In the genomic region with DNA sequence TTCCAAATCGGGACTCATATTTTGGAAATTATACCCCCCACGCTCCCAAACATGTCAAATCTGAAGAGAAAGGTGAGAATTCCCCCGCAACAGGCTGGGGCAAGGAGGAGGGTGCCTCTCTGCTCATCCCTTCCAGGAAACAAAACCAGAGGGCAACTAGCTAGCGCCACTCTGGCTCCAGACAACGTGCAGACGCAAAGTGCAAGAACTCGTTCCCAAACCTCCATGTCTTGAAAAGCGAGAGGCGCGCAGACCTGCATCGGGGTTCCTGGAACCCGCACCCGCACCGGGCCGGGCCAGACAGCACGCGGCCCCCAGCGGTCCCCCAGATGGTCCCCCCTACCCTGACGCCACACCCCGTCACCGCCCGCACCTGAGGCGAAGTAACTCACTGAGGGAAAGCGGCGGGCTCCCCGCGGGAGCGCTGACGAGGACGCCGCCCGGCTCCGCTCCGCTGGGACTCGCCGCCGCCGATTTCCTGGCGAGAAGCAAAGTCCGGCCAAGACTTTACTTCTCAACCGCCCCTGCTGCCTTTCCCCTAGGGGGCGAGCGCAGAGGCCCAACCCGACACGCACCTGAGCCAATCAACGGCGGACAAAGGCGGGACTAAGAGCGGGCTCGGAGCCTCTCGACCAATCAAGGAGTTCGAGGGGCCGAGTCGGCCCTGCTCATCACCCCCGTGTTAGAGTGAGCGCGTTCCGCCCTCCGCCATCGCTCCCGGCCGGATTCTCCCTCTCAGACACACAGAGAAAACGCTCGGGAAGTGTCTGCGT, we compare ENCODE assay signal across 7 mouse cellular contexts. TPM values are rescaled to one million over a fixed set of nuclear protein-coding genes. Genes with fewer than 3 reads are reported as not detected.
DNase-seq lines count a peak whose midpoint lies in the region; ATAC-seq lines count a peak whose summit lies in the region.

A gene (minus strand): TSS at position 561 of the 773 bp plus-strand sequence.

- peak; percentile 98 for ATAC-seq in intestine, embryonic 15.5 days

- peak within 1 kb of the TSS; percentile 81 for H3K9ac ChIP-seq in intestine, embryonic 15.5 days

- peak within 1 kb of the TSS; percentile 65 for H3K4me3 ChIP-seq in intestine, embryonic 15.5 days (replicated peaks)
- H3K4me3 ChIP-seq in midbrain, embryonic 10.5 days: peak within 1 kb of the TSS; percentile 90

- peak; percentile 99 for DNase-seq in adrenal gland, adult 2 months
- peak; percentile 94 for DNase-seq in embryo, embryonic 11.5 days (ENCODE audit: low read depth, low spot score)
- peak; percentile 95 to 98 for DNase-seq in gastrocnemius, postnatal 36 days
- peak; percentile 97 to 99 for DNase-seq in left cerebral cortex, postnatal 25 days (ENCODE audit: low spot score in 2 of 2)
- peak; percentile 98 for DNase-seq in midbrain, embryonic 10.5 days (ENCODE audit: low spot score)
- DNase-seq in right cerebral cortex, postnatal 4 days: peak; percentile 95

- peaks cover 21% of the 10 kb centered on the region for H3K4me1 ChIP-seq in intestine, embryonic 15.5 days (replicated peaks)
- H3K4me1 ChIP-seq in midbrain, embryonic 10.5 days: peaks cover 28% of the 10 kb centered on the region

- no peaks in the 10 kb centered on the region for H3K9me3 ChIP-seq in intestine, embryonic 15.5 days
- no peaks in the 10 kb centered on the region for H3K9me3 ChIP-seq in midbrain, embryonic 10.5 days (replicated peaks)

- no peaks in the 10 kb centered on the region for H3K36me3 ChIP-seq in intestine, embryonic 15.5 days
- H3K36me3 ChIP-seq in midbrain, embryonic 10.5 days: peaks cover 23% of the 10 kb centered on the region

- no peaks in the 10 kb centered on the region for H3K27me3 ChIP-seq in intestine, embryonic 15.5 days (replicated peaks)
- peaks cover 8% of the 10 kb centered on the region for H3K27me3 ChIP-seq in midbrain, embryonic 10.5 days (ENCODE audit: low read depth, poor library complexity, severe bottlenecking)

- intact Hi-C loops in gastrocnemius, postnatal 36 days (cut with DNase I): loop anchor here (5.0 kb wide), 1 partner anchor 39 kb away; no protein-coding TSS in a partner anchor
- intact Hi-C loops in left cerebral cortex, postnatal 25 days (cut with DNase I): loop anchor here (2.0 to 5.0 kb wide), 4 partner anchors 21 to 114 kb away; a partner anchor contains a TSS

- WGBS in intestine, embryonic 15.5 days: under 1% methylated on average over 64 of the region's 65 CpGs
- under 1% methylated on average over 65 of the region's 65 CpGs for WGBS in midbrain, embryonic 10.5 days

- H3K27ac ChIP-seq in intestine, embryonic 15.5 days: peak within 1 kb of the TSS; percentile 98
- peak within 1 kb of the TSS; percentile 90 for H3K27ac ChIP-seq in midbrain, embryonic 10.5 days (replicated peaks)

- peak within 1 kb of the TSS; percentile 91 for H3K4me2 ChIP-seq in intestine, embryonic 15.5 days (replicated peaks)

RNA-seq across cellular contexts. Expression of the gene that starts here (rescaled TPM):
- total RNA-seq in adrenal gland, adult 2 months (2021): 10 to 100 TPM; 13.0 to 13.4 TPM
- polyA plus RNA-seq in adrenal gland, adult 2 months (2012; rRNA removed): 33.1 and 38.5 TPM in 2 replicates
- total RNA-seq in gastrocnemius, postnatal 36 days (2021): 1 to 10 TPM; 2.1 to 2.4 TPM
- 13.3 and 15.0 TPM in 2 replicates for polyA plus RNA-seq in intestine, embryonic 15.5 days (2015; fragmentation: Nextera tagmentation; extraction: Ambion mirVana)
- 1 to 10 TPM; 5.1 to 6.3 TPM for total RNA-seq in left cerebral cortex, postnatal 25 days (2021)
- 7.6 and 7.7 TPM in 2 replicates for polyA plus RNA-seq in midbrain, embryonic 10.5 days (2016; fragmentation: Nextera tagmentation; extraction: Ambion mirVana)

Comparison
In these comparisons a context has a peak if more than half of its experiments do, and no peak if none do; other contexts are left out.
1. Peak in every context shown above with its lines: DNase-seq, ATAC-seq, H3K4me3 ChIP-seq and H3K27ac ChIP-seq.